Mouse (Mus musculus) macrophage (primary cell): Measurements from ENCODE around the gene Eif5b. TPM values are rescaled to one million over a fixed set of nuclear protein-coding genes. Genes with fewer than 3 reads are reported as not detected.
"Not testable (repeated sequence)": the region's sequence is repeated elsewhere in the genome, so short reads cannot be mapped to it uniquely, and the experiment has no call there.

Source experiments
- H3K27ac ChIP-seq: fragments of 350-480 bp; formaldehyde crosslinking; 2 replicates; pipeline ENCODE4 v1.9.0; 2021
- H3K36me3 ChIP-seq: fragments of 350-480 bp; formaldehyde crosslinking; 2 replicates; pipeline ENCODE4 v1.9.0; 2021; ENCODE audit errors: inconsistent target
- H3K4me3 ChIP-seq: fragments of 350-480 bp; formaldehyde crosslinking; 2 replicates; pipeline ENCODE4 v1.9.0; 2021; ENCODE audit errors: inconsistent target
- H3K79me2 ChIP-seq: fragments of 350-480 bp; formaldehyde crosslinking; 2 replicates; pipeline ENCODE4 v1.9.0; 2021; ENCODE audit errors: inconsistent target
- WGBS: methylation state at CpG from one replicate; pipeline ENCODE4 v1.1.7; 2026; ENCODE audit warnings: inconsistent platforms; ENCODE audit not compliant: missing documents; 5-methylcytosine and 5-hydroxymethylcytosine counted together
- polyA plus RNA-seq: library from polyadenylated mRNA; stranded (reverse); fragments of 250-400 nt; gene quantifications from 3 replicates; pipeline ENCODE4 v1.2.4, GENCODE M21; 2018; ENCODE audit warnings: inconsistent platforms

The Eif5b gene
- polyA plus RNA-seq, 1 experiment from 2014 or later: 143 TPM

DNA sequence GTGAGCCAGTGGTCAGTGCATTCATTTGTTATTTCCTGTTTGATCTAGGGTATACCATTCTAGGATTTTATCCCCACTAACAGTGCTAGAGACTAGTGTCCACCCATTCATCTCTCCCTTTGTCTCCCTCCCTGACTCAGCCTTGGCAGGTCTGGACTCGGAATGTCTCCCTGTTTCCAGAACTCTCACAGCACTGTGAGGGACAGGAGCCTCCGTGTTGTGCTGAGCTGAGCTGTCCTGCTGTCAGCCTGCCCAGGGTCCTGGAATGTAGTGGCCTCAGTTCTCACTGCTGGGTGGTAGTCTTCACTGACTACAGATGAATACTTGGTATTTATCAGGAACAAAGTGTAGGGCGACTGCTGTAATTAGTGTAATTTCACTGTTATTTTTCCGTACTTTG is 37.7 kb downstream of the Eif5b start:
- no peak overlapping the region for H3K4me3 ChIP-seq
- WGBS: 92% methylated on average over 4 of the region's 4 CpGs
- no peak overlapping the region for H3K27ac ChIP-seq
- H3K36me3 ChIP-seq: peaks cover 73% of the 10 kb centered on the region
- no peaks in the 10 kb centered on the region for H3K79me2 ChIP-seq

- WGBS: 94% methylated on average over 5 of the region's 5 CpGs
- Histone ChIP-seq H3K27ac (no peak overlapping the region), H3K79me2 (no peaks in the 10 kb centered on the region), H3K36me3 (peaks cover 81% of the 10 kb centered on the region), H3K4me3 (no peak overlapping the region)
These were observed 39.6 kb downstream of the Eif5b start for GRCm38 (mm10) chr1:38037375-38037774.

DNA sequence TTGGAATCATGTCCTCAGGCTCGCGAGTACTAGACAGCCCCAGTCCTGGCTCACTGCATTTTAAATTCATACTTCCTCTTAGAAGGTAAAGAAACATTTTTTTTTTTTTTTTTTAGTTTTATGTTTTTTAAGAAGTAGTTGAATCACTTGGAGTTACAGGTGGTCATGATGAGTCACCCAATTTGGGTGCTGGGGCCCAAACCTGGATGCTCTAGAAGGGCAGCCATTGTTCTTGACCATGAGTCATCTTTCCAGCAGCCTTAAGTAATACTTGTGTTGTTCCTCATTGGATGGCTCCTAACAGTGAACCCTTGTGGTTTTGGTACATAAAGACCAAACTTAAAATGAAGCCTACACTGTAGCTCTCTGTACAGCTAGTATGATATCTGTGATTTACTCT is 41.1 kb downstream of the Eif5b start:
- H3K36me3 ChIP-seq: peaks cover 78% of the 10 kb centered on the region
- no peak overlapping the region for H3K4me3 ChIP-seq
- no peak overlapping the region for H3K27ac ChIP-seq
- 95% methylated on average over 2 of the region's 2 CpGs for WGBS
- no peaks in the 10 kb centered on the region for H3K79me2 ChIP-seq

DNA sequence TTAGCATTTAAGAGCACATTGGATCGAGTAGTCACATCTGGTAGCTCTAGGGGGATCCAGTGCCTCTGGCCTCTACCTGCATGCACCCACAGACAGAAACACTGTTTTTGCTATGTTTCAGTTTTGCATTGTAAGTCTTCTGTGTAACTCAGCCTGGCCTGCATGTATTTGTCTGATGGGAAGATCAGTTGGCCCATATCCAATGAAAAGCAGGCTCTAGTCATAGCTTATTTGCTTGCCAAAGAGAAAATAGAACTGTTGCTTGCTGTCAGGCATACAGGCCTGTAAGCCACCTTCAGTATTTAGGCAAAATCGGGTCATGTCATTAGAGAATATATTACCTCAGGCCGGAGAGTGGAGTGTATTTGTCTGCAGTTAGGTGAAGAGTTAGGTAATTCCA is 50.3 kb downstream of the Eif5b start:
- 100% methylated on average over 3 of the region's 3 CpGs for WGBS
- peaks cover 89% of the 10 kb centered on the region for H3K36me3 ChIP-seq

DNA sequence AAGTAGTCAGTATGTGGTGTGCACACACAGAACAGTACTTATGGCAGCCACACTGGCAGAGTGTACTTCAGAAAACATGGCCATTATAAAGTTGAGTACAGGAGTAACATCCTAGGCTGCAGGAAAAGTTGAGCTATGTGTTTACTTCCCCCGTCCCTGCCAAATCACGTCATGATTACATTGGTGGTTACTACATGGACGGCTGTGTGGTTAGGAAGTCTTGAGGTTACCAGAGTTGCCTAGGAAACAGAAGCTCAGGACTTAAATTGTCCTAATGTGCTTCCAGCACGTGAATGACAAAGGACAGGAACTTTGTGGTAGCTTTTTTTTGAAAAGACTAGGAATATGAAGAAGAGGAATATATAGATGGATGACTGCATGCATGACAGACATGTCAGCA is 51.8 kb downstream of the Eif5b start:
- H3K4me3 ChIP-seq: no peak overlapping the region
- WGBS: 1% methylated on average over 4 of the region's 4 CpGs
- H3K36me3 ChIP-seq: peaks cover 94% of the 10 kb centered on the region
- no peaks in the 10 kb centered on the region for H3K79me2 ChIP-seq
- H3K27ac ChIP-seq: no peak overlapping the region

More for the DNA sequence above, 50.3 kb downstream of the Eif5b start:
- H3K27ac ChIP-seq: no peak overlapping the region
- H3K4me3 ChIP-seq: no peak overlapping the region
- no peaks in the 10 kb centered on the region for H3K79me2 ChIP-seq

DNA sequence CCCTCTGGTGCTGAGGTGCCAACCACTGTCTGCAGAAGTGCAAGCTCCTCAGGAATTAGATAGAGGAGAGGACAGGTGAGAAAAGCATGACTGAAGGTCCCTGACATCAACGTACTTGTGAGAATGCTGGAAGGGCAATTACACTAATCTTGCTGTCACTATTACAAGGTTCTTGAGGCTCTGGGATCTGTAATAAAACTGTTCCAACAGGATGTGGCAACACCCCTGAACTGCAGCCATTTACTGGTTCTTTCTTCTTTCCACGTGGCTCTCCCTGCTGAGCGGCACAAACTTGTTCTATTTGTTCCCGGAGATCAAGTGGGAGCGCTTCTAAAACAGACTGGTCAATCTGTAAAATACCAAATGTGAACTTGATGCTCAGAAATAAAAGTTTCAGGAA is 57.4 kb downstream of the Eif5b start:
- H3K79me2 ChIP-seq: no peaks in the 10 kb centered on the region
- WGBS: 85% methylated on average over 5 of the region's 5 CpGs
- no peak overlapping the region for H3K27ac ChIP-seq
- peaks cover 83% of the 10 kb centered on the region for H3K36me3 ChIP-seq
- H3K4me3 ChIP-seq: no peak overlapping the region

DNA sequence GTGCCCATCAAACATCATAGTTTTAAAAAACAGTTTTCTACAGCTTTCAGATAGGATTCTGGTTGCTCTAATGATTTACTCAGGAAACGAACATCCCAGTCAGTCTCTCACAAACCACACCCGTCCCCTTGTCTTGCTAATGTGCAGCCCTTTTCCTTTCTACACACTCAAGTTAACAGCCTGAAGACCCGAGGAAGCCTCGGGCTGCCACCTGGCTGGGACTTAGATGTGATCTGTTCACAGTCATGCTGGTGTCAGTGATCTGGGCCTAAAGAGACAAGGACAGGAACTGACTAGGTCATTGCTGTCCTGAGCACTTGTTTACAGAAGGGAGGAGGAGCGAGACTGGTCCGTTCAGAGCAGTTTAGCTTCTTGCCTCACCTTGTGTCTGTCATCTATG is 60.6 kb downstream of the Eif5b start:
- H3K79me2 ChIP-seq: no peaks in the 10 kb centered on the region
- no peak overlapping the region for H3K4me3 ChIP-seq
- H3K27ac ChIP-seq: no peak overlapping the region
- whole genome bisulfite sequencing: 85% methylated on average over 6 of the region's 6 CpGs
- H3K36me3 ChIP-seq: peaks cover 64% of the 10 kb centered on the region

DNA sequence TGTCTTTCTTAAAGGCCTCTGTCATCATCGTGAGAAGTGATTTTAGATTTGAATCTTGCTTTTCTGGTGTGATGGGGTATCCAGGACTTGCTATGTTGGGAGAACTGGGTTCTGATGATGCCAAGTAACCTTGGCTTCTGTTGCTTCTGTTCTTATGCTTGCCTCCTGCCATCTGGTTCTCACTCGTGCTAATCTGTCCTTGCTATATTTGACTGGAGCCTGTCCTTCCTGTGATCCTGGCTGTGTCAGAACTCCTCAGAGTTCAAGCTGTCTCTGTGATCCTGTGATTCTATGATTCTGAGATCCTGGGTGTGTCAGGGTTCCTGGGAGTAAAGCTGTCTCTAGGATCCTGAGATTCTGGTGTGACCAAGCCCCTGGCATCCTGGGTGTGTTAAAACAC is 64.3 kb downstream of the Eif5b start:
- peaks cover 50% of the 10 kb centered on the region for H3K36me3 ChIP-seq
- not testable (repeated sequence) for H3K79me2 ChIP-seq, H3K4me3 ChIP-seq, H3K27ac ChIP-seq
- 100% methylated on average over 2 of the region's 2 CpGs for WGBS

DNA sequence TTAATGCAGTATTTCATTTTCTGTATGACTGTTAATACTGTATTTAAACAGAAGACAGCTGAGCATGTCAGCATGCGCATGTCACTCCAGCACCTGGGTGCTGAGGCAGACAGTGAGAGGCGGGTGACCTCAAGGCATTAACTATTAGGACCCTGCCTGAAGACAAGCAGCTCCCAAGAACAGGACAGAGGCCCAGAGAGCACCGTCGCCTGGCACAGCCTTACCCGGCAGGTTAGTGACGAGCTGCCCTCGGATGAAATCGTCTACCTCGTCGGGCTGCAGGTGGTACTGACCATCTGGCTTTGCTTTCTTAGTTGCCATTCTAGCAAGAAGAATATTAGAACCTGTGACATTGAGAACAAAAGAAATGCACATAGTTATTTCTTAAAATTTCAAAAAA is 69.5 kb downstream of the Eif5b start:
- WGBS: 97% methylated on average over 10 of the region's 10 CpGs
- no peak overlapping the region for H3K27ac ChIP-seq
- H3K36me3 ChIP-seq: peaks cover 33% of the 10 kb centered on the region
- no peaks in the 10 kb centered on the region for H3K79me2 ChIP-seq
- no peak overlapping the region for H3K4me3 ChIP-seq

- WGBS: 91% methylated on average over 8 of the region's 8 CpGs
- no peak overlapping the region for H3K4me3 ChIP-seq
- no peak overlapping the region for H3K27ac ChIP-seq
- peaks cover 44% of the 10 kb centered on the region for H3K36me3 ChIP-seq
- no peaks in the 10 kb centered on the region for H3K79me2 ChIP-seq
These were observed 73.5 kb downstream of the Eif5b start for GRCm38 (mm10) chr1:38071326-38071725.

DNA sequence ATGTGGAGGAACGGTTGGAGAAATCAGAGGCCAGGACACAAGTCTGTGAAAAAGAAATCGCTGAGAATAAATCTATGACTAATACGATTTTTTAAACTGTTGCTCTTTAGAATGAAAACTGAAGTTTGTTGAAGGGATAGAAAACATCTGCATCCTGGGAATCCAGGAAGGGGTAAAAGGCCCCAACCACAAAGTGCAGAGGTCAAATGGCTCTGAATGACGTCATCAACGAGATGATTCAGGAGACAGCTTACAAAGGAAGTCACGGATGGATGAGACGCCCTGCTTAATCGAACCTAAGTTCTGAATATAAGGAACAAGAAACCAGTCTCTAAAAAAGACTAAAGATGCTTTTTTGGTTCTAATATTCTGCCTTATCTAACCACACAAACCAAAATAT is 83.5 kb downstream of the Eif5b start:
- Histone ChIP-seq H3K79me2 (no peaks in the 10 kb centered on the region), H3K27ac (no peak overlapping the region), H3K4me3 (no peak overlapping the region), H3K36me3 (peaks cover 38% of the 10 kb centered on the region)
- 55% methylated on average over 8 of the region's 8 CpGs for WGBS

DNA sequence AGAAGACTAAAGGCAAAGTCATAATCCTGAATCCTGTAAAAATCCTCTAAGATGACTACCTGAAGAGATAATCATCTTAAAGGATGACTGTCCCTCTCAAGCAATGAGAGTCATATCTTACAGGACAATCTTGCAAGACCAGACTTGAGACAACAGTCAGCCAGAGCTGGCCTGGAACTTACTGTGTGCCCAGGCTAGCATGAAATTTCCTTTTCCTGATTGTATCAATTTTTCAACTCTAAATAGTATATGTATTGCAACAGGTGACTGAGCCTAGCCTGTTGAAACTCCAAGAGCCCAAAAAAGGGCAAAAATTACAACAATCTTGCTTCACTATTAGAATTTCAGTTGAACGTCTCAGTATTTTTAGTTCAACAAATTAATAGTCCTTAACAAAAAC is 105.4 kb downstream of the Eif5b start:
- H3K36me3 ChIP-seq: peaks cover 13% of the 10 kb centered on the region

GRCm38 (mm10) chr1:38103813-38104212 is 106.0 kb downstream of the Eif5b start:
- WGBS: 92% methylated on average over 3 of the region's 3 CpGs
- no peak overlapping the region for H3K27ac ChIP-seq
- H3K4me3 ChIP-seq: no peak overlapping the region
- H3K36me3 ChIP-seq: peaks cover 8% of the 10 kb centered on the region
- peaks cover 42% of the 10 kb centered on the region for H3K79me2 ChIP-seq

More for the DNA sequence above, 105.4 kb downstream of the Eif5b start:
- Histone ChIP-seq H3K4me3 (no peak overlapping the region), H3K79me2 (peaks cover 36% of the 10 kb centered on the region), H3K27ac (no peak overlapping the region)
- 56% methylated on average over 1 of the region's 1 CpGs for WGBS

Other genes starting within 250 kb of the Eif5b start
- 7.0 to 7.7 TPM (median 7.0 TPM) in 3 replicates for gene Tsga10, start 131.6 kb upstream of the Eif5b start, polyA plus RNA-seq
- 1.7 to 2.5 TPM (median 2.4 TPM) in 3 replicates for gene Lipt1, start 126.3 kb upstream of the Eif5b start, polyA plus RNA-seq
- 22.2 to 25.5 TPM (median 23.0 TPM) in 3 replicates for gene Mitd1, start 107.6 kb upstream of the Eif5b start, polyA plus RNA-seq
- 82.8 to 118 TPM (median 86.4 TPM) in 3 replicates for gene Mrpl30, start 107.5 kb upstream of the Eif5b start, polyA plus RNA-seq
- gene Lyg2, start 81.5 kb upstream of the Eif5b start, polyA plus RNA-seq: not detected in 3 replicates
- not detected in 3 replicates for gene Lyg1, start 40.3 kb upstream of the Eif5b start, polyA plus RNA-seq
- 51.7 to 80.7 TPM (median 53.0 TPM) in 3 replicates for gene Txndc9, start 117 bp upstream of the Eif5b start, polyA plus RNA-seq
- 9.5 to 10.9 TPM (median 10.3 TPM) in 3 replicates for gene Rev1, start 131.8 kb downstream of the Eif5b start, polyA plus RNA-seq